Mouse (Mus musculus): ENCODE measurements at regions not wholly inside any gene's neighbourhood (a gene's known extent, or its start where the extent isn't known, plus 50 kb on each side); places are given as distances from the start of the nearest gene placed in this dataset.
"Not testable (repeated sequence)": the region's sequence is repeated elsewhere in the genome, so short reads cannot be mapped to it uniquely, and the experiment has no call there.

GRCm38 (mm10) chr14:15884641-15885340 lies 364.3 kb upstream of the Ngly1 start:
- H3K27ac ChIP-seq (ENCODE audit: control insufficient read depth, insufficient read depth, low read depth, low read length, poor library complexity), result no peak overlapping the region
- no peak overlapping the region for H3K4me3 ChIP-seq (replicated peaks; ENCODE audit: control insufficient read depth, low read depth, low read length)
- WGBS, result 66% methylated on average over 2 of the region's 2 CpGs
- TF ChIP-seq POLR2A (IDR thresholded peaks at IDR 0.05; ENCODE audit: borderline replicate concordance, control insufficient read depth, low read depth, low read length) (no peak), CTCF (IDR thresholded peaks at IDR 0.05; ENCODE audit: control insufficient read depth, insufficient read depth, low read length) (no peak)
- H3K4me1 ChIP-seq (ENCODE audit: control insufficient read depth, insufficient read depth, low read length), result no peaks in the 10 kb centered on the region

- no peak overlapping the region for H3K27ac ChIP-seq (ENCODE audit: control insufficient read depth, insufficient read depth, low read depth, low read length, poor library complexity)
These were observed 352.0 kb upstream of the Ngly1 start for GRCm38 (mm10) chr14:15897098-15897497.

GRCm38 (mm10) chr14:15906429-15906828 lies 342.7 kb upstream of the Ngly1 start:
- not testable (repeated sequence) for H3K4me1 ChIP-seq (ENCODE audit: control insufficient read depth, insufficient read depth, low read length); H3K4me3 ChIP-seq (replicated peaks; ENCODE audit: control insufficient read depth, low read depth, low read length); H3K27ac ChIP-seq (ENCODE audit: control insufficient read depth, insufficient read depth, low read depth, low read length, poor library complexity)
- 82% methylated on average over 11 of the region's 11 CpGs for WGBS

More at GRCm38 (mm10) chr14:15897098-15897497, 352.0 kb upstream of the Ngly1 start:
- Histone ChIP-seq H3K4me3 (replicated peaks; ENCODE audit: control insufficient read depth, low read depth, low read length) (no peak overlapping the region), H3K4me1 (ENCODE audit: control insufficient read depth, insufficient read depth, low read length) (no peaks in the 10 kb centered on the region)
- TF ChIP-seq POLR2A (IDR thresholded peaks at IDR 0.05; ENCODE audit: borderline replicate concordance, control insufficient read depth, low read depth, low read length) (no peak), CTCF (IDR thresholded peaks at IDR 0.05; ENCODE audit: control insufficient read depth, insufficient read depth, low read length) (no peak)
- WGBS, result 73% methylated on average over 1 of the region's 1 CpGs

GRCm38 (mm10) chr14:15913206-15913605 lies 335.9 kb upstream of the Ngly1 start:
- WGBS, result 57% methylated on average over 4 of the region's 4 CpGs
- H3K27ac ChIP-seq (ENCODE audit: control insufficient read depth, insufficient read depth, low read depth, low read length, poor library complexity); H3K4me3 ChIP-seq (replicated peaks; ENCODE audit: control insufficient read depth, low read depth, low read length); H3K4me1 ChIP-seq (ENCODE audit: control insufficient read depth, insufficient read depth, low read length): not testable (repeated sequence)

GRCm38 (mm10) chr14:15914176-15914575 lies 334.9 kb upstream of the Ngly1 start:
- H3K4me3 ChIP-seq (replicated peaks; ENCODE audit: control insufficient read depth, low read depth, low read length), result no peak overlapping the region
- TF ChIP-seq CTCF (IDR thresholded peaks at IDR 0.05; ENCODE audit: control insufficient read depth, insufficient read depth, low read length) (no peak), POLR2A (IDR thresholded peaks at IDR 0.05; ENCODE audit: borderline replicate concordance, control insufficient read depth, low read depth, low read length) (no peak)
- WGBS, result 63% methylated on average over 3 of the region's 3 CpGs

GRCm38 (mm10) chr14:15924676-15925075 lies 324.4 kb upstream of the Ngly1 start:
- H3K27ac ChIP-seq (ENCODE audit: control insufficient read depth, insufficient read depth, low read depth, low read length, poor library complexity); H3K4me1 ChIP-seq (ENCODE audit: control insufficient read depth, insufficient read depth, low read length); H3K4me3 ChIP-seq (replicated peaks; ENCODE audit: control insufficient read depth, low read depth, low read length): not testable (repeated sequence)
- WGBS, result 74% methylated on average over 3 of the region's 3 CpGs

More at GRCm38 (mm10) chr14:15914176-15914575, 334.9 kb upstream of the Ngly1 start:
- no peak overlapping the region for H3K27ac ChIP-seq (ENCODE audit: control insufficient read depth, insufficient read depth, low read depth, low read length, poor library complexity)
- H3K4me1 ChIP-seq (ENCODE audit: control insufficient read depth, insufficient read depth, low read length), result no peaks in the 10 kb centered on the region

GRCm38 (mm10) chr14:15934729-15935128 lies 314.4 kb upstream of the Ngly1 start:
- no peak overlapping the region for H3K27ac ChIP-seq (ENCODE audit: control insufficient read depth, insufficient read depth, low read depth, low read length, poor library complexity)
- H3K4me1 ChIP-seq (ENCODE audit: control insufficient read depth, insufficient read depth, low read length), result no peaks in the 10 kb centered on the region
- H3K4me3 ChIP-seq (replicated peaks; ENCODE audit: control insufficient read depth, low read depth, low read length), result no peak overlapping the region
- TF ChIP-seq CTCF (IDR thresholded peaks at IDR 0.05; ENCODE audit: control insufficient read depth, insufficient read depth, low read length) (no peak), POLR2A (IDR thresholded peaks at IDR 0.05; ENCODE audit: borderline replicate concordance, control insufficient read depth, low read depth, low read length) (no peak)

GRCm38 (mm10) chr14:15970321-15970720 lies 278.8 kb upstream of the Ngly1 start:
- TF ChIP-seq CTCF (IDR thresholded peaks at IDR 0.05; ENCODE audit: control insufficient read depth, insufficient read depth, low read length) (no peak), POLR2A (IDR thresholded peaks at IDR 0.05; ENCODE audit: borderline replicate concordance, control insufficient read depth, low read depth, low read length) (no peak)

GRCm38 (mm10) chr14:15970767-15971166 lies 278.3 kb upstream of the Ngly1 start:
- no peak overlapping the region for H3K4me3 ChIP-seq (replicated peaks; ENCODE audit: control insufficient read depth, low read depth, low read length)
- TF ChIP-seq POLR2A (IDR thresholded peaks at IDR 0.05; ENCODE audit: borderline replicate concordance, control insufficient read depth, low read depth, low read length), result no peak
- TF ChIP-seq CTCF (IDR thresholded peaks at IDR 0.05; ENCODE audit: control insufficient read depth, insufficient read depth, low read length), result no peak
- no peaks in the 10 kb centered on the region for H3K4me1 ChIP-seq (ENCODE audit: control insufficient read depth, insufficient read depth, low read length)
- H3K27ac ChIP-seq (ENCODE audit: control insufficient read depth, insufficient read depth, low read depth, low read length, poor library complexity), result no peak overlapping the region

More at GRCm38 (mm10) chr14:15970321-15970720, 278.8 kb upstream of the Ngly1 start:
- no peak overlapping the region for H3K4me3 ChIP-seq (replicated peaks; ENCODE audit: control insufficient read depth, low read depth, low read length)
- no peak overlapping the region for H3K27ac ChIP-seq (ENCODE audit: control insufficient read depth, insufficient read depth, low read depth, low read length, poor library complexity)
- H3K4me1 ChIP-seq (ENCODE audit: control insufficient read depth, insufficient read depth, low read length), result no peaks in the 10 kb centered on the region

All from bone marrow, adult 2 months (tissue).